Mouse (Mus musculus) regulatory T cell (primary cell): ENCODE data around the gene Rars.

Source experiments
- in situ Hi-C: fragments of 300-600 bp; cut with MboI, MseI; formaldehyde crosslinking; loops from one replicate; pipeline ENCODE4 v1.15.1; 2025; ENCODE audit warnings: high pct_unique_total_duplicates

Gene Rars

GRCm38 (mm10) chr11:35838345-35839338 lies 4.3 kb upstream of the Rars start:
- in situ Hi-C loops, result no loop called here

- in situ Hi-C loops, result no loop called here
These were observed 3.1 kb upstream of the Rars start for GRCm38 (mm10) chr11:35837156-35838126.

- in situ Hi-C loops, result no loop called here
These were observed 1.0 kb downstream of the Rars start for GRCm38 (mm10) chr11:35833270-35833669.

- in situ Hi-C loops, result no loop called here
These were observed 2.2 kb downstream of the Rars start for GRCm38 (mm10) chr11:35832139-35832538.

- in situ Hi-C loops, result no loop called here
These were observed 6.6 kb downstream of the Rars start for GRCm38 (mm10) chr11:35827714-35828113.

GRCm38 (mm10) chr11:35816316-35816715 lies 18.0 kb downstream of the Rars start:
- in situ Hi-C loops, result loop anchor here (25.0 kb wide), 1 partner anchor 1879 kb away; no protein-coding TSS in a partner anchor

- in situ Hi-C loops, result loop anchor here (25.0 kb wide), 1 partner anchor 1874 kb away; no protein-coding TSS in a partner anchor
These were observed 22.8 kb downstream of the Rars start for GRCm38 (mm10) chr11:35811458-35811857.

GRCm38 (mm10) chr11:35801332-35801731 lies 33.0 kb downstream of the Rars start:
- in situ Hi-C loops, result loop anchor here (25.0 kb wide), 1 partner anchor 1864 kb away; no protein-coding TSS in a partner anchor

GRCm38 (mm10) chr11:35798874-35799273 lies 35.4 kb downstream of the Rars start, which contains the start of gene Fbll1:
Fbll1 (minus strand) TSS chr11:35798884.
- in situ Hi-C loops, result loop anchor here (25.0 kb wide), 2 partner anchors 962 to 1087 kb away; partner anchors contain the start of gene Spdl1

- in situ Hi-C loops, result loop anchor here (25.0 kb wide), 2 partner anchors 961 to 1086 kb away; partner anchors contain the start of gene Spdl1
These were observed 35.8 kb downstream of the Rars start for GRCm38 (mm10) chr11:35798495-35798820.

GRCm38 (mm10) chr11:35797751-35798494 lies 36.4 kb downstream of the Rars start:
- in situ Hi-C loops, result loop anchor here (25.0 kb wide), 2 partner anchors 961 to 1086 kb away; partner anchors contain the start of gene Spdl1

- in situ Hi-C loops, result loop anchor here (25.0 kb wide), 2 partner anchors 955 to 1080 kb away; partner anchors contain the start of gene Spdl1
These were observed 41.5 kb downstream of the Rars start for GRCm38 (mm10) chr11:35792800-35793199.

- in situ Hi-C loops, result loop anchor here (25.0 kb wide), 2 partner anchors 951 to 1076 kb away; partner anchors contain the start of gene Spdl1
These were observed 45.9 kb downstream of the Rars start for GRCm38 (mm10) chr11:35788443-35788842.

GRCm38 (mm10) chr11:35784537-35784936 lies 49.8 kb downstream of the Rars start:
- in situ Hi-C loops, result loop anchor here (5.0 to 25.0 kb wide), 3 partner anchors 38 to 1072 kb away; partner anchors contain the start of gene Spdl1

GRCm38 (mm10) chr11:35784002-35784401 lies 50.3 kb downstream of the Rars start:
- in situ Hi-C loops, result loop anchor here (5.0 to 25.0 kb wide), 3 partner anchors 38 to 1072 kb away; partner anchors contain the start of gene Spdl1

- in situ Hi-C loops, result loop anchor here (5.0 to 25.0 kb wide), 3 partner anchors 39 to 1071 kb away; partner anchors contain the start of gene Spdl1
These were observed 51.3 kb downstream of the Rars start for GRCm38 (mm10) chr11:35783038-35783437.

- in situ Hi-C loops, result loop anchor here (5.0 to 25.0 kb wide), 3 partner anchors 40 to 1070 kb away; partner anchors contain the start of gene Spdl1
These were observed 51.9 kb downstream of the Rars start for GRCm38 (mm10) chr11:35782444-35782843.

GRCm38 (mm10) chr11:35780336-35780735 lies 54.0 kb downstream of the Rars start:
- in situ Hi-C loops, result loop anchor here (5.0 to 25.0 kb wide), 3 partner anchors 42 to 1068 kb away; partner anchors contain the start of gene Spdl1

GRCm38 (mm10) chr11:35776452-35776851 lies 57.9 kb downstream of the Rars start:
- in situ Hi-C loops, result loop anchor here (25.0 kb wide), 2 partner anchors 939 to 1064 kb away; partner anchors contain the start of gene Spdl1

- in situ Hi-C loops, result loop anchor here (25.0 kb wide), 2 partner anchors 938 to 1063 kb away; partner anchors contain the start of gene Spdl1
These were observed 58.7 kb downstream of the Rars start for GRCm38 (mm10) chr11:35775606-35776005.
